Comparison of ENCODE assay signal across 23 mouse cellular contexts in genomic region chr3:80123666-80124065, GRCm38 (mm10).
"Had no signal": no experiment of that assay in that cellular context is flagged by ENCODE, and none has a peak within 500 bp of the region (broad histone marks: within the 10 kb centered on the region; RNA-seq: fewer than 3 reads in every experiment).

No protein-coding gene starts in this region.

- H3K4me1 ChIP-seq: intestine, embryonic 15.5 days; limb, embryonic 12.5 days; liver, embryonic 12.5 days; liver, embryonic 15.5 days; lung, embryonic 15.5 days; midbrain, embryonic 12.5 days; midbrain, embryonic 15.5 days; neural tube, embryonic 12.5 days; neural tube, embryonic 15.5 days had no signal

- H3K9me3 ChIP-seq: intestine, embryonic 15.5 days; limb, embryonic 12.5 days; liver, embryonic 12.5 days; liver, embryonic 15.5 days; lung, embryonic 15.5 days; midbrain, embryonic 12.5 days; midbrain, embryonic 15.5 days; neural tube, embryonic 12.5 days; neural tube, embryonic 15.5 days had no signal

- H3K4me3 ChIP-seq: intestine, embryonic 15.5 days; layer of hippocampus, adult 2 months; limb, embryonic 12.5 days; liver, embryonic 12.5 days; liver, embryonic 15.5 days; lung, embryonic 15.5 days; midbrain, embryonic 12.5 days; midbrain, embryonic 15.5 days; neural tube, embryonic 12.5 days; neural tube, embryonic 15.5 days had no signal

- H3K9ac ChIP-seq: intestine, embryonic 15.5 days; limb, embryonic 12.5 days; liver, embryonic 12.5 days; liver, embryonic 15.5 days; lung, embryonic 15.5 days; midbrain, embryonic 12.5 days; midbrain, embryonic 15.5 days; neural tube, embryonic 12.5 days; neural tube, embryonic 15.5 days had no signal

- H3K36me3 ChIP-seq: intestine, embryonic 15.5 days; limb, embryonic 12.5 days; liver, embryonic 12.5 days; liver, embryonic 15.5 days; lung, embryonic 15.5 days; midbrain, embryonic 12.5 days; midbrain, embryonic 15.5 days; neural tube, embryonic 12.5 days; neural tube, embryonic 15.5 days had no signal

- DNase-seq: kidney, adult 18-20 months; kidney, postnatal 10 days; layer of hippocampus, adult 9-11 months; liver; lung, adult 18-20 months; lung, postnatal 10 days; lung, postnatal 4 days; right cerebral cortex, adult 18-20 months; right cerebral cortex, postnatal 14 days; right cerebral cortex, postnatal 4 days; thymus, adult 2 months; thymus, postnatal 14 days had no signal

- H3K27me3 ChIP-seq: intestine, embryonic 15.5 days; limb, embryonic 12.5 days; liver, embryonic 12.5 days; liver, embryonic 15.5 days; lung, embryonic 15.5 days; midbrain, embryonic 12.5 days; midbrain, embryonic 15.5 days; neural tube, embryonic 12.5 days; neural tube, embryonic 15.5 days had no signal

- H3K27ac ChIP-seq: intestine, embryonic 15.5 days; layer of hippocampus, adult 2 months; limb, embryonic 12.5 days; liver, embryonic 12.5 days; liver, embryonic 15.5 days; lung, embryonic 15.5 days; midbrain, embryonic 12.5 days; midbrain, embryonic 15.5 days; neural tube, embryonic 12.5 days; neural tube, embryonic 15.5 days; stomach, postnatal 0 days had no signal

- H3K4me2 ChIP-seq: intestine, embryonic 15.5 days; limb, embryonic 12.5 days; liver, embryonic 12.5 days; liver, embryonic 15.5 days; lung, embryonic 15.5 days; midbrain, embryonic 12.5 days; midbrain, embryonic 15.5 days; neural tube, embryonic 12.5 days; neural tube, embryonic 15.5 days had no signal

- ATAC-seq: intestine, embryonic 15.5 days; liver, embryonic 12.5 days; midbrain, embryonic 15.5 days had no signal
